Mouse (Mus musculus) heart, embryonic 10.5 days (tissue): Measurements from ENCODE around the gene Nmnat2. TPM values are rescaled to one million over a fixed set of nuclear protein-coding genes. Genes with fewer than 3 reads are reported as not detected.

Experiments used
- DNase-seq: peaks from one replicate; pipeline ENCODE4 v3.0.0-alpha.2; 2017; ENCODE audit warnings: low spot score
- H3K27ac ChIP-seq: fragments of 300-500 bp; sonication (generic); 2 replicates; pipeline ENCODE4 v1.5.1; 2016; ENCODE audit warnings: mild to moderate bottlenecking
- H3K27me3 ChIP-seq: fragments of 300-500 bp; sonication (generic); 2 replicates; pipeline ENCODE4 v1.6.1; 2016; ENCODE audit warnings: mild to moderate bottlenecking; ENCODE audit not compliant: poor library complexity, insufficient read depth, severe bottlenecking
- H3K36me3 ChIP-seq: fragments of 300-500 bp; sonication (generic); 2 replicates; pipeline ENCODE4 v1.6.1; 2016; ENCODE audit warnings: mild to moderate bottlenecking, moderate library complexity
- H3K4me1 ChIP-seq: fragments of 300-500 bp; sonication (generic); 2 replicates; pipeline ENCODE4 v1.6.1; 2016; ENCODE audit warnings: mild to moderate bottlenecking
- H3K4me3 ChIP-seq: fragments of 300-500 bp; sonication (generic); 2 replicates; pipeline ENCODE4 v1.5.1; 2016; ENCODE audit warnings: mild to moderate bottlenecking, moderate library complexity
- H3K9me3 ChIP-seq: fragments of 300-500 bp; sonication (generic); 2 replicates; pipeline ENCODE4 v1.6.1; 2016; ENCODE audit warnings: mild to moderate bottlenecking, moderate library complexity
- WGBS: fragments of 180-500 bp; shearing (Covaris S2); methylation state at CpG from one replicate; pipeline ENCODE4 v1.1.7; 2016; 5-methylcytosine and 5-hydroxymethylcytosine counted together
- polyA plus RNA-seq: library from polyadenylated mRNA; unstranded; fragments of >200 nt; fragmentation: Nextera tagmentation; extraction: Ambion mirVana; gene quantifications from 2 replicates; pipeline ENCODE4 v1.2.1, GENCODE M21; 2016

Nmnat2 gene
- polyA plus RNA-seq, 1 experiment from 2014 or later: 1.0 TPM

DNA sequence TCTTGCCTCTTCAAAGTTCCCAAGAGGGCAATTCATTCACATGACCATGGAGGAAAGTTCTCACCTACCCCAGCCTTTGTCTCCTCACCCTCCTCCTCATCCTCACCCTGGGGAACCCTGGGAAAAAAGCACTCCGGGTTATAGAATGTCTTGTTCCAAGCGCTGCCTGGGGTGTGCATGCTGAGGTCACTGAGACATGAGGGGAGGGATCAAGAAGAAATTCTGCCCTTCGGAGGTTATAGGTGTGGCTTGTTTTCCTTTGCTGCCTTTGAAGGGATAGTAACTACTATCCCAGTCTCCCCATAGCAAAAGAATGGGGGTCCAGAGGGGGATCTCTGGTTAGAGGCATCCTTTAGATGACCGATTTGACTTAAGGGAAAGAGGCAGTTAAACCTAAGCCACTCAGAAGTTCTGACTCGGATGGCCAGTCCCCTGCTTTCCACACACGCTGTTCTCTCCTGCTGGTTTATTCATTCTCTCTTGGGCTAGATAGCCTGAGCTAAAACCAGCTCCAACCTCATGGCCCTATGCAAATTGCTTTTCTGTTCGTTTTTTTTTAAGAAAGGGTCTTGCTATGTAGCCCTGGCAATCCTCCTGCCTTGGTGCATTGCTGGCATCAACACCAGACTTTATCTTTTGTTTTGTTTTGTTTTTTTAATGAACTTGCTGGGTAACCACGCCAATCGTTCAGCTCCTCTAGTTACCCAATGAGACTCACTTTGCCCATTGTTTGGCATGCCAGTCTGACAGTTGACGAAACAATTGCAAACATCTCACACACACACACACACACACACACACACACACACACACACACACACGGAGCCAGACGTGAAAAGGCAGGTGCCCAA is 139.7 kb downstream of the Nmnat2 start:
- Histone ChIP-seq H3K36me3 (no peaks in the 10 kb centered on the region), H3K27me3 (no peaks in the 10 kb centered on the region; the same call in 1 of the 2 replicates), H3K27ac (0 out of 2 replicates have a peak overlapping the region, but pooled peaks have one; percentile 17), H3K9me3 (no peaks in the 10 kb centered on the region), H3K4me1 (peaks cover 55% of the 10 kb centered on the region), H3K4me3 (no peak overlapping the region)
- no peak for DNase-seq
- WGBS: 40% methylated on average over 12 of the region's 12 CpGs

DNA sequence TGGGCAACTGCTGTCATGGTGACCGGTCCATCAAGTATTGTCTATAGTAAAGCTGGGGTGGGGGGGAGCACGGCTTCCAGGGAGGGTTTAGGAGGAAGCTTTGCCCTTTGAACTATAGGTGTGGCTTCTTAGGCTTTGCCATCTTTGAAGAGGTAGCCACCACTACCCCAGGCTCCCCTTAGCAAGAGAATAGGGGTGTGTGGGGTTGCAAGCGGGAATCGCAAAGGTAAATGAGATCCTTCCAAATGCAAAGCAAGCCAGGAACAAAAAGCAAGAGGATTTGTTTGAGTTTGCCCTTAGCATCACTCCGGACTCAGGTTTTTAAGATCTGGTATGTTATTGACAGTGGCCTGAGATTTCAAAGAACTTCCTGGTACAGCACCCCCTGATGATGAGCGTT is 140.5 kb downstream of the Nmnat2 start:
- H3K27me3 ChIP-seq: no peaks in the 10 kb centered on the region; the same call in 1 of the 2 replicates
- peaks cover 59% of the 10 kb centered on the region for H3K4me1 ChIP-seq
- no peak overlapping the region for H3K4me3 ChIP-seq
- no peaks in the 10 kb centered on the region for H3K9me3 ChIP-seq
- no peak for DNase-seq
- no peak overlapping the region for H3K27ac ChIP-seq
- 57% methylated on average over 6 of the region's 6 CpGs for WGBS
- H3K36me3 ChIP-seq: no peaks in the 10 kb centered on the region

GRCm38 (mm10) chr1:153095826-153096727 is 141.3 kb downstream of the Nmnat2 start:
- Histone ChIP-seq H3K27me3 (no peaks in the 10 kb centered on the region; the same call in 1 of the 2 replicates), H3K36me3 (no peaks in the 10 kb centered on the region), H3K9me3 (no peaks in the 10 kb centered on the region), H3K27ac (peak overlapping the region; percentile 37; the same call in 1 of the 2 replicates), H3K4me3 (no peak overlapping the region), H3K4me1 (peaks cover 62% of the 10 kb centered on the region)
- DNase-seq: no peak
- 16% methylated on average over 16 of the region's 16 CpGs for WGBS

GRCm38 (mm10) chr1:153097017-153097675 is 142.4 kb downstream of the Nmnat2 start:
- Histone ChIP-seq H3K27ac (0 out of 2 replicates have a peak overlapping the region, but pooled peaks have one; percentile 37), H3K4me1 (peaks cover 56% of the 10 kb centered on the region)
- 85% methylated on average over 6 of the region's 6 CpGs for WGBS

DNA sequence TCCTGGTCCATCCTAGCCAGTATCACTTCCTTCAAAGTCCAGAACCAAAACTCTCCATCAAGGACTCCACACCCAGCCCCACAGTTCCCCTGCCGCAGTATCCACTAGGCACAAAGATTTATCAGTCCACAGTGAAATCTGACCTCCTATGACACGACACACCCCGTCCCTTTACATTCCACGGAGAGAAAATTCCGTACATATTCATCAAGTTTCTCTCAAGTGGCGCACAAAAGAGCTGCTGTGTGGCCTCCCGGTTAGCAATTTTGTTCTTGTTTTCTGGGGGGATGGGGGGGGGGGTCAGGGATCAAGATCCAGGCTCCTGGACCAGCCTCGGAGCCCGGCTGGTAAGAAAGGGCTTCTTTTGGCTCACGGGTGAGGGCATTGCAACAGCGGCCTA is 143.8 kb downstream of the Nmnat2 start:
- H3K27me3 ChIP-seq: no peaks in the 10 kb centered on the region; the same call in 1 of the 2 replicates
- DNase-seq: no peak
- H3K9me3 ChIP-seq: no peaks in the 10 kb centered on the region
- H3K4me1 ChIP-seq: peaks cover 47% of the 10 kb centered on the region
- peak overlapping the region; percentile 76 for H3K27ac ChIP-seq
- no peak overlapping the region for H3K4me3 ChIP-seq
- 55% methylated on average over 11 of the region's 11 CpGs for WGBS
- H3K36me3 ChIP-seq: no peaks in the 10 kb centered on the region

More at GRCm38 (mm10) chr1:153097017-153097675, 142.4 kb downstream of the Nmnat2 start:
- H3K9me3 ChIP-seq: no peaks in the 10 kb centered on the region
- no peak overlapping the region for H3K4me3 ChIP-seq
- H3K36me3 ChIP-seq: no peaks in the 10 kb centered on the region
- no peaks in the 10 kb centered on the region; the same call in 1 of the 2 replicates for H3K27me3 ChIP-seq
- DNase-seq: no peak

DNA sequence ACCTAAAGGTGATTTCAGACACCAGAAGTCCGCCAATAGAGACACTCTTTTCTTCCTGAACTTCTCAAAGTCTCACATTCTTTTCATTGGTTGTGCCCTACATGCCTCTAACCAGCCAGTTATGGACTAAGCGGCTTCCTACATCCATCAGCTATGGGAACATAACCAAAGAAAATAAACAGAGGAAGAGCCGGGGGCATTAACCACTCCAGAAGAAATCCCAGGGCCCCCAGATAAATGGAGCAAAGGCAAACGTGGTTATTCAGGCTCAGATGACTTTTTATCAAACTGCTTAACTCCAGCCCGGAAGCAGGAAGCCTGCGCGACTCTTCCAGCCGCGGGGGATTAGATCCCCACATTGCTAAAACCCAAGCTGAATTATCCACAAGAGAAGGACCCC is 146.1 kb downstream of the Nmnat2 start:
- Histone ChIP-seq H3K27me3 (no peaks in the 10 kb centered on the region), H3K36me3 (no peaks in the 10 kb centered on the region), H3K4me1 (peaks cover 46% of the 10 kb centered on the region), H3K4me3 (no peak overlapping the region), H3K27ac (peak overlapping the region; percentile 74), H3K9me3 (no peaks in the 10 kb centered on the region)
- DNase-seq: no peak
- WGBS: 29% methylated on average over 9 of the region's 9 CpGs

GRCm38 (mm10) chr1:153101327-153101880 is 146.6 kb downstream of the Nmnat2 start:
- Histone ChIP-seq H3K4me1 (peaks cover 46% of the 10 kb centered on the region), H3K27ac (peak overlapping the region; percentile 74), H3K4me3 (no peak overlapping the region), H3K36me3 (no peaks in the 10 kb centered on the region), H3K27me3 (no peaks in the 10 kb centered on the region), H3K9me3 (no peaks in the 10 kb centered on the region)
- WGBS: 32% methylated on average over 9 of the region's 9 CpGs
- no peak for DNase-seq

DNA sequence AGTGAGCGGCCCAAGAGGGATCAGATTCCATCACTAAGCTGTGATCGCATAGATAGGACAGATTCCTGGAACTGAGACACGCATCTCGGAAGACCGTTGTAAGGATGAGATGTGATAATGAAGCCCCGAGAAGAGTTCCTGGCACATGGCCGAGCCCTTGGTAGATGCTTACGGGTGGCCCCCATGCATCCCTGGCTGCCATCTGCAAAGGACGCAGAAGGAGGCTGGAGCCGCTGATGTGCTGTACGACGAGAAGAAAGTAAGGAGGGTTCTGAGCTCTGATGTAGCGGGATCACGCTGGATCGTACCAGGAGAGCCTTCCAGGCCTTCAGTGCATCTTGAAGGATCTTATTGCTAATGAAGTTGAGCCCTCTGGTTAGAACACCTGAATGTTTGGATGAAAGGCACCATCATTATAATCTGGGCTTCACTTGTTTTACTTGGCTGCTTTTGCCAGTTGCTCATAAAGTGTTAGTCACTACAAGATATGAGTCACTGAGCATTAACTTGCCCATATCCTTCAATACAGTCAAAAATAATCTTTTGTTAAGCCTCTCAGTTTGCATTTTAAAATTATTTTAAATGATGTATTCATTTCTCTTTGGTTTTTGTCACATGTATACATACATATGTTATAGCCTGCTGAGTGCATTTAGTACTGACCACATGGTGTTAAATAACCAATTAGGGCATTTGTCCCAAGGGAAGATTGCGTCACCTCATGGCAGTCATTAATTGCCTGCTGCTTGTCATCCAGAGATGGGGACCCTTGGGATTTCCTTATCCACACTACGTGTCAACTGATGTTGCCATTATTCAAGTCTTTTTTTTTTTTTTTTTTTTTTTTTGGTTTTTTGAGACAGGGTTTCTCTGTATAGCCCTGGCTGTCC is 147.7 kb downstream of the Nmnat2 start:
- no peak for DNase-seq
- WGBS: 91% methylated on average over 17 of the region's 17 CpGs
- Histone ChIP-seq H3K36me3 (no peaks in the 10 kb centered on the region), H3K4me1 (peaks cover 47% of the 10 kb centered on the region), H3K9me3 (no peaks in the 10 kb centered on the region), H3K4me3 (no peak overlapping the region), H3K27me3 (no peaks in the 10 kb centered on the region), H3K27ac (peak overlapping the region; percentile 36; the same call in 1 of the 2 replicates)

- H3K4me3 ChIP-seq: no peak overlapping the region
- no peak overlapping the region for H3K27ac ChIP-seq
- WGBS: 91% methylated on average over 8 of the region's 8 CpGs
- H3K9me3 ChIP-seq: no peaks in the 10 kb centered on the region
- H3K4me1 ChIP-seq: peaks cover 51% of the 10 kb centered on the region
- H3K27me3 ChIP-seq: no peaks in the 10 kb centered on the region
- no peak for DNase-seq
- H3K36me3 ChIP-seq: no peaks in the 10 kb centered on the region
Measured at GRCm38 (mm10) chr1:153103186-153103554, 148.4 kb downstream of the Nmnat2 start.

DNA sequence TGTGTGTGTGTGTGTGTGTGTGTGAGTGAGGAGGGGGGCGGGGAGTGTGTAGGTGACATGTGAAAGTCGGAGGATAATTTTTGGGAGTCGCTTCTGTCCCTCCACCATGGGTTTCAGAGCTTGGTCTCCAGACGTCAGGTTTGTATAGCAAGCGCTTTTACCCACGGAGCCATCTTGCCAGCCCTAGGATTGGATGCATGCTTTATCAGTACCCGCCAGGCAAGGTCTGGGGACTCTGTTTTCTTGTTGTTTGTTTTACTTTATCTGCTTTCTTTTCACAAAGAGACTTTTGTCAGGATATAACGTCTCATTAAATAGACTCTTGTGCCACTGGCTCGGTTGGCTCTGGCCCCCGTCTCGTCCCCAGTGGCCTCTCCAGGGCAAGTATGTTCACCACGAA is 150.0 kb downstream of the Nmnat2 start:
- H3K4me1 ChIP-seq: peaks cover 39% of the 10 kb centered on the region
- H3K27me3 ChIP-seq: no peaks in the 10 kb centered on the region
- 62% methylated on average over 12 of the region's 12 CpGs for WGBS
- no peaks in the 10 kb centered on the region for H3K9me3 ChIP-seq
- peak overlapping the region; percentile 67; the same call in 1 of the 2 replicates for H3K27ac ChIP-seq
- no peak overlapping the region for H3K4me3 ChIP-seq
- DNase-seq: no peak
- H3K36me3 ChIP-seq: no peaks in the 10 kb centered on the region

DNA sequence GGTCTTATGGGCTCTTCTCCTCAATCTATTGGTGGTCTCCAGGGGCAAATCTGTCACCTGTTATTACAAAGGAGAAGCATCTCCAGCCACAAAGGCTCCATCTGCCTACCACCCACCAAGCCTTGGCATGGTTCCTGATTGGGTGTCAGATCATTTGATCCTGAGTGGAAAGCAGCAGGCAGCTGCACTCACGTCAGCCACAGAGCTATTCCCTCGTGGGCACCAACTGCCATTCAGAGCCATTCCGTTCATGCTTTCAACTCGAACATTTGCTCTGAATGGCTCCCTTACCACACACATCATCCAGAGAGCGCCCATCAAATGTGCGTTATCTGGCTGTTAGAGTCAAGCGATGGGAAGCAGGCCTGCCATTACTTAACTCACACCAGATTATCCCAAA is 153.1 kb downstream of the Nmnat2 start:
- Histone ChIP-seq H3K9me3 (no peaks in the 10 kb centered on the region), H3K4me1 (peaks cover 23% of the 10 kb centered on the region), H3K27me3 (no peaks in the 10 kb centered on the region), H3K4me3 (no peak overlapping the region), H3K27ac (peak overlapping the region; percentile 30; the same call in 1 of the 2 replicates), H3K36me3 (no peaks in the 10 kb centered on the region)
- 40% methylated on average over 7 of the region's 7 CpGs for WGBS
- no peak for DNase-seq
